Mouse (Mus musculus) midbrain, embryonic 11.5 days (tissue): ENCODE results near the gene Mfsd5. TPM values are rescaled to one million over a fixed set of nuclear protein-coding genes. Genes with fewer than 3 reads are reported as not detected.

Experiments used
- ATAC-seq: fragments of 200-750 bp; cut with Nextera tagmentation; 2 replicates; pipeline ENCODE4 v1.8.0; 2017; ENCODE audit warnings: moderate TSS enrichment, moderate library complexity; ENCODE audit not compliant: low FRiP score
- DNase-seq: peaks from one replicate; pipeline ENCODE4 v3.0.0; 2015; ENCODE audit warnings: low spot score; ENCODE audit errors: missing footprints
- H3K27ac ChIP-seq: fragments of 300-500 bp; sonication (generic); 2 replicates; pipeline ENCODE4 v1.5.1; 2014; ENCODE audit warnings: low read depth, low read length
- H3K27me3 ChIP-seq: fragments of 300-500 bp; sonication (generic); 2 replicates; pipeline ENCODE4 v1.6.1; 2014; ENCODE audit warnings: mild to moderate bottlenecking, low read length, moderate library complexity, mixed read lengths; ENCODE audit not compliant: control insufficient read depth, insufficient read depth
- H3K36me3 ChIP-seq: fragments of 300-500 bp; sonication (generic); 2 replicates; pipeline ENCODE4 v1.6.1; 2014; ENCODE audit warnings: mild to moderate bottlenecking, low read length, moderate library complexity, mixed read lengths; ENCODE audit not compliant: control insufficient read depth, insufficient read depth
- H3K4me1 ChIP-seq: fragments of 300-500 bp; sonication (generic); 2 replicates; pipeline ENCODE4 v1.6.1; 2014; ENCODE audit warnings: low read length; ENCODE audit not compliant: control insufficient read depth, insufficient read depth
- H3K4me2 ChIP-seq: fragments of 300-500 bp; sonication (generic); 2 replicates; pipeline ENCODE4 v1.6.1; 2014; ENCODE audit warnings: mild to moderate bottlenecking, moderate library complexity
- H3K4me3 ChIP-seq: fragments of 300-500 bp; sonication (generic); 2 replicates; pipeline ENCODE4 v1.5.1; 2014; ENCODE audit warnings: low read depth, low read length
- H3K9ac ChIP-seq: fragments of 300-500 bp; sonication (generic); 2 replicates; pipeline ENCODE4 v1.6.1; 2014; ENCODE audit warnings: low read length
- H3K9me3 ChIP-seq: fragments of 300-500 bp; sonication (generic); 2 replicates; pipeline ENCODE4 v1.6.1; 2016; ENCODE audit warnings: low read length; ENCODE audit not compliant: control insufficient read depth
- WGBS: fragments of 180-500 bp; shearing (Covaris S2); extraction: QIAGEN DNeasy Blood & Tissue Kit; methylation state at CpG from one replicate; pipeline ENCODE4 v1.1.7; 2014; 5-methylcytosine and 5-hydroxymethylcytosine counted together
- polyA plus RNA-seq: library from polyadenylated mRNA; unstranded; fragments of >200 nt; fragmentation: Nextera tagmentation; extraction: Ambion mirVana; gene quantifications from 2 replicates; pipeline ENCODE4 v1.2.1, GENCODE M21; 2014

The Mfsd5 gene
- polyA plus RNA-seq, 1 experiment from 2014 or later, result 53.0 TPM

DNA sequence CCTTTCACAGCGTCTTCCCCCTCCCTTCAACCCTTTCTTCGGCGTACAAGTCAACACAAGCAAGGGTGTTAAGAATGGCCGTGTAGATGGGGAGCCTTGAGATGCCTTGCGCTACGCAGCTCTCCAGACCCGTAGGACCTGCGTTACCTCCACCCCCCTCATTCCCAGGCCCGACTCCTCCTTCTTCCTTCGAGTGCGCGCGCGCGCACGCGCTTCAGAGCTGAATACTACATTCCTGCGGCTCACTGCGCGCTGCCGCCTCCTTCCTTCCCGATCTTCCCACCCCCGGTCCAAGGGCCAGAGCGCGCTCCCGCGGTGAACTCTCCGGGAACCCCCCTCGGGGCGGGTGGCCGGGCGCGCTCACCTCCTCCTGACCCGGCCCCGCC, 32.4 kb upstream of the Mfsd5 start:
- peaks cover 26% of the 10 kb centered on the region for H3K4me1 ChIP-seq
- DNase-seq, result peak; percentile 98
- peak overlapping the region; percentile 98 for H3K4me2 ChIP-seq
- no peak overlapping the region for H3K27ac ChIP-seq
- peak; percentile 54 for ATAC-seq
- 0% methylated on average over 34 of the region's 35 CpGs for WGBS
- H3K36me3 ChIP-seq, result no peaks in the 10 kb centered on the region
- H3K9me3 ChIP-seq, result no peaks in the 10 kb centered on the region
- H3K9ac ChIP-seq, result peak overlapping the region; percentile 51
- peak overlapping the region; percentile 58 for H3K4me3 ChIP-seq
- H3K27me3 ChIP-seq, result peaks cover 69% of the 10 kb centered on the region

DNA sequence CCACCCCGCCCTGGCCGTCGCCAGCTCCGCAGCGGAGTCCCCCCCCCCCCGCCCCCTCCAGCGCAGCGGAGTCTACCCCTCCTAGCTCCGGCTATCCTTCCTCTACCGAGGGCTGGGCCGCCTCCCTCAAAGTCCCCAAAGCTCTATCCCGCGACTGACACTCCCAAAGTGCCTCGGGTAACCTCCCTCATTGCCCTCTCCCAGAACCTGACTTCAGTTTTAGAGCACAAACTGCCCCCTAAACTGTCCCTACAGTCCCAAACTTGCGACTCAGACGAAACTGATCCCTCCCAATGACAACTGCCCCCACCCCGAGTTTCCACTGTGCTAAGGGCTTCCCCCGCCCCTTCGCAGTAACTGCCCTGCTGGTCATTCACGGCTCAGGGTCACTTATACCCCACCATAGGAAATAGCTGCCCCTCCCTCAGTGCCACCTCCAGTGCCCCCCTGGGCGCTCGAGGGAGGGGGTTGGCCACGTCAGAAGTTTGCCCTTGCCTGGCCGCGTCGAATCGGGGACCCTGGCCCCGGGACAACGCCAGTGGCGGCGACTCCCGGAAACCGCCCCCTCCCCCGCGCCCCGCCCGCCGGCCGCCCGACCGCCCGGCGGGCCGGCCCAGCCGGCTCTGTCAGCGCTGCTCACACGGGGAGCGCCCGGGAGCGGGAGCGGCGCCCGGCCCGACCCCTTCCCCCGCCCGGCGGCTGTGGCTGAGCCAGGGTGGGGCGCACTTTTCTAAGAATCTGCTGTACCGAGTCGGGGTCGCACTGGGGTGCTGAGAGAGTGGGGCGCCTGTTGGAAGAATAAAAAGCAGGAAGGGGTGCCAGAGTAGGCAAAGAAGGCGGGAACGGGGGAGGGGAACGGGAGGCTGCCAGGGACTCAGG, 31.8 kb upstream of the Mfsd5 start:
- no peak overlapping the region for H3K27ac ChIP-seq
- peak overlapping the region; percentile 58 for H3K4me3 ChIP-seq
- no peaks in the 10 kb centered on the region for H3K9me3 ChIP-seq
- peak overlapping the region; percentile 57 for H3K9ac ChIP-seq
- peaks cover 69% of the 10 kb centered on the region for H3K27me3 ChIP-seq
- H3K36me3 ChIP-seq, result no peaks in the 10 kb centered on the region
- H3K4me1 ChIP-seq, result peaks cover 26% of the 10 kb centered on the region
- DNase-seq, result peak; percentile 96
- 1% methylated on average over 37 of the region's 65 CpGs for WGBS
- peak; percentile 45 for ATAC-seq
- peak overlapping the region; percentile 98 for H3K4me2 ChIP-seq

DNA sequence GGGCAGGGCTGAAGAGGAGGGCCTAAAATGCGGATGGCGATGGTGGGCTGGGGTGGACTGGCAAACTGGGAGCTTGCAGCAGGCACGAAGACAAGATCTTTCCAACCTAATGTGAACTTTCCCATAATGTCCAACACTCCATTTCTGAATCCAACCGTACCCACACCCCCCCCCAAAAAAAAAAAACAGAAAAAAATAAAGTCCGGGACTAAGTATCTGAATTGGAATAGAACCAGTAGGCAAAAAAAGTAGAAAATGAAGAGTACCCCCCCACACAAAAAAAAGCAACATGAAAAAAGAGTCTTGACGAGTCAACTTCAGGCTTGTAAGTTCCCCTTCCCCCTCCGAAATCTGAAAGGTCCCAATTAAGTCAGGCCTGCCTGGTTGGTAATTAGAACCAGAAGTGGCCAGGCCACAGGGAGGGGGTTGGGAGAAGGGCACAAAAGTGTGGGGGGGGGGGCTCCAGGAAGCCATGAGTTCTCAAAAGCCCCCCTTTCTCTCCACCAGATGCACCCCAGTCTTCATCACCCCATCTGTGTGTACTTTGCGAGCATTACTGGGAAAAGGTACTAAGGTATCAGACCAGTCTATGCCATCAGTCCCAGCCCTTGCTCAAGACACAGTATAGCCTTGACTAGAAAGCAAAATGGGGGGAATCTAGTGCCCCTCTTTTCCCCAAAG, 31.0 kb upstream of the Mfsd5 start:
- Histone ChIP-seq H3K27me3 (peaks cover 61% of the 10 kb centered on the region), H3K27ac (no peak overlapping the region), H3K4me1 (peaks cover 26% of the 10 kb centered on the region), H3K9me3 (no peaks in the 10 kb centered on the region), H3K4me2 (peak overlapping the region; percentile 98), H3K36me3 (no peaks in the 10 kb centered on the region), H3K9ac (peak overlapping the region; percentile 57), H3K4me3 (peak overlapping the region; percentile 58)
- no peak for ATAC-seq
- peak; percentile 87 for DNase-seq
- WGBS, result 6% methylated on average over 8 of the region's 8 CpGs

DNA sequence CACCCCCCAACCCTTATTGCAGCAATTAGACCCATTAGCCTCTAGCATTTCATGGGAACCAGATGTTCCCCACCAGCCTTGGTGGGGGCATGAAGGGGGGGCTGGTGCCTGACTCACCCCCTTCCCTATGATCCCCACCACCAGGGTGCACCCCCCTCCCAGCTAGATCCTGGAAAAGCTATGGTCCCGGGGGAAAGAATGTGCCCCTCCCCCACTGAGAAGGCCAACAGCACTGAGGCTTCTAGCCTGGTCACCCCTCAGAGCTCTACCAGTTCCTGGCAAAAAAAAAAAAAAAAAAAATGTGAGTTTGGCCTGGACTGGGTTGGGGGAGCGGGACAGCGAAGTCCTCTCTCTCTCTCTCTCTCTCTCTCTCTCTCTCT, 30.5 kb upstream of the Mfsd5 start:
- no peak overlapping the region for H3K4me3 ChIP-seq
- DNase-seq (no peak), ATAC-seq (no peak)
- H3K36me3 ChIP-seq, result no peaks in the 10 kb centered on the region
- H3K4me2 ChIP-seq, result no peak overlapping the region; the same call in 1 of the 2 replicates
- no peak overlapping the region for H3K9ac ChIP-seq
- no peak overlapping the region for H3K27ac ChIP-seq
- peaks cover 21% of the 10 kb centered on the region for H3K4me1 ChIP-seq
- peaks cover 56% of the 10 kb centered on the region for H3K27me3 ChIP-seq
- H3K9me3 ChIP-seq, result no peaks in the 10 kb centered on the region
- WGBS, result 0% methylated on average over 3 of the region's 3 CpGs

DNA sequence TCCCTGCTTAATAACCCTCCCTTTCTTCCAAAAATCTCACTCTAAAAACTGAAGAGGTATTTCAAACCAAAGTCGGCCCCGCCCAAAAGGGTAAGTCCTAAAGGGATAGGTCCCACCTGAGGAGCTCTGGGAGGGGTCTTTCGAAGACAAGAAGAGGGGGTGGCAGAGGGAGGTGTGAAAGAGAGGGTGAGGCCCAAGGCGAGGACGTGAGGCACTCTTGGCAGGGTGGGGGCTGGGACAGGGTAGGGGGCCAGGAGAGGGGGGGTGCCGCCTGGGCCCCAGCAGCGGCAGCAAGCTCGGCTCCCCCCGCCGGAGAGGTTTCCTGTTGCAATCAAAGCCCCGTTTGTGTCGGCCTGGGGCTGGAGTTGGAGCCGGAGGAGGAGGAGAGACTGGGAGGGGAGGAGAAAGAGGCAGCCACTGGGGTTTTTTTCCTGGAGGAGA, 30.0 kb upstream of the Mfsd5 start:
- H3K4me2 ChIP-seq, result no peak overlapping the region
- H3K27me3 ChIP-seq, result peaks cover 52% of the 10 kb centered on the region
- ATAC-seq, result no peak
- H3K27ac ChIP-seq, result no peak overlapping the region
- no peak overlapping the region for H3K4me3 ChIP-seq
- H3K4me1 ChIP-seq, result peaks cover 21% of the 10 kb centered on the region
- peak; percentile 87 for DNase-seq
- whole genome bisulfite sequencing, result 4% methylated on average over 13 of the region's 13 CpGs
- H3K9me3 ChIP-seq, result no peaks in the 10 kb centered on the region
- H3K9ac ChIP-seq, result peak overlapping the region; percentile 30; the same call in 1 of the 2 replicates
- no peaks in the 10 kb centered on the region for H3K36me3 ChIP-seq

DNA sequence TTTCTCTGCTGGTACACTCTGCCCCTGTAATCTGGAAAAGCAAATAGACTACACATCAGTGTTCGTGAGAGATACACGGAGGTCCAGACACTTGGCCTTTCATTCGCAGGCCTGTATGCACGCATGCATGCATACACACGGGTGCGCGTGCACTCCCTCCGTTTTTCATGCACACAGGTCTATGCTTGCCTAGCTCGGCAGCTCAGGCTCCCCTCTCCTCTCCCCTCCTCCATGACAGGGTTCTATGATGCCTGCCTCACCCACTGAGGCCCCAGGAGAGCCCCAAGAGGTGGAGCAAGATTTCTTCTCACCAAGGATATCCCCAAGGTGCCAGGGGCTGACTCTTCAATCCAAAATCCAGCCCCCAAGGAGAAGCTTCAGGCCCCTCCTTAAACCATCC, 29.3 kb upstream of the Mfsd5 start:
- H3K27ac ChIP-seq, result no peak overlapping the region
- no peaks in the 10 kb centered on the region for H3K9me3 ChIP-seq
- H3K4me2 ChIP-seq, result no peak overlapping the region
- peaks cover 21% of the 10 kb centered on the region for H3K4me1 ChIP-seq
- no peak overlapping the region for H3K4me3 ChIP-seq
- DNase-seq (peak; percentile 81), ATAC-seq (no peak)
- H3K36me3 ChIP-seq, result no peaks in the 10 kb centered on the region
- H3K9ac ChIP-seq, result peak overlapping the region; percentile 30; the same call in 1 of the 2 replicates
- H3K27me3 ChIP-seq, result peaks cover 47% of the 10 kb centered on the region
- WGBS, result 46% methylated on average over 9 of the region's 9 CpGs

DNA sequence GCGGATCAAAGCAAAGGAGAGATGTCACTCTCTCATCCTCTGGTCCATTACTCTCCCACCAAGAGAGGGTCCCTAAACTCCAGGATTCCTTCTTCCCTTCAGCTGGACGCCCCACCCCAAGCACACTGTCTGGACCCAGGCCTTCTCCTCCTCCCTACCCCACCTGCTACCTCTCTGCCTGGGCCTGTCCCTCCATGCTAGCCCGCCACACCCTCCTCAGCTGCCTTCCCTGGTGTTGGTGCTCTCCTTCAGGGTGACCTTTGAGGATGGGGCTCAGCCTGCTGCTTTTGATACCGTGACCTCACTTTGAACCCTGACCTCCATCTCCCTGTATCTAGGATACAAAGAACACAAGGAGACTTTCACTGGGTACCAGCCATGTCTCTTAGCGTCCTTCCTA, 28.7 kb upstream of the Mfsd5 start:
- ATAC-seq (no peak), DNase-seq (peak; percentile 79)
- Histone ChIP-seq H3K9me3 (no peaks in the 10 kb centered on the region), H3K4me3 (no peak overlapping the region), H3K4me2 (no peak overlapping the region), H3K4me1 (peaks cover 19% of the 10 kb centered on the region), H3K27ac (no peak overlapping the region), H3K27me3 (peaks cover 42% of the 10 kb centered on the region), H3K36me3 (no peaks in the 10 kb centered on the region), H3K9ac (no peak overlapping the region)
- 59% methylated on average over 5 of the region's 5 CpGs for WGBS

DNA sequence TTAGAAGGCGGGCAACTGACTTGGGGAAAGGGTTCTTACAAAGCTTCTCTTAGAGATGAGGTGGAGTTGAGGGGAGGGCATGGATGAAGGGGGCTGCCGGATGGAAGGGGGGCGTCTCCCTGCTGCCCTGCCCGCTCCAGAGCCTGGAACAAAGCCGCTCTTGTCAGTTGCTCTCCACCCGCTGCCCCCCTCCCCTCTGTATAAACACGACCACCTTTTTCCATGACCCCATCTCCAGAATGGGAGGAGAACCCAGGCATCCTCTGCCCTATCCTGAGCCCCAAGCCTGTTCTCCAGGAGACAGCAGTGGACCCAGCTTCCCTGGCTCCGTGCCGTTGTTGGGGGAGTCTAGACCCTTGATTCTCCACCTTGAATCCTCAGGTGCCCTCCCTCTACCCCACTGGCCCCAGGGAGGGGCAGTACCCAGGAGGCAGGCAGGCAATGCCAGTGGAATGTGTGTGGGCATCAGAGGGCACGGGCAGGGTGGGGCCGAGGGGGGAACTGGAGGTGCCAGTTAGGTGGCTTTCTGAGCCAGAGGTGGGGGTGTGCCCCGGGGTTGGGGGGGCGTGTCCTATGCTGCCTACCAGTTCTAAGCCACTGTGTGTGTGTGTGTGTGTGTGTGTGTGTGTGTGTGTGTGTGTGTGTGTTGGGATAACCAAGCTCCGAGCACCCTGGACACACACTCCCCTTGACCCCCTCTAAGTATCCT, 23.6 kb upstream of the Mfsd5 start:
- DNase-seq, result peak; percentile 81
- Histone ChIP-seq H3K27ac (no peak overlapping the region), H3K4me2 (no peak overlapping the region)

More for the DNA sequence above, 23.6 kb upstream of the Mfsd5 start:
- no peak overlapping the region for H3K9ac ChIP-seq
- peaks cover 16% of the 10 kb centered on the region for H3K4me1 ChIP-seq
- H3K9me3 ChIP-seq, result no peaks in the 10 kb centered on the region
- no peak for ATAC-seq
- peaks cover 34% of the 10 kb centered on the region for H3K27me3 ChIP-seq
- no peaks in the 10 kb centered on the region for H3K36me3 ChIP-seq
- H3K4me3 ChIP-seq, result no peak overlapping the region
- 51% methylated on average over 14 of the region's 14 CpGs for WGBS
